Mouse (Mus musculus): ENCODE data around the gene Stk39. TPM values are rescaled to one million over a fixed set of nuclear protein-coding genes. Genes with fewer than 3 reads are reported as not detected.
"Not testable (repeated sequence)": the region's sequence is repeated elsewhere in the genome, so short reads cannot be mapped to it uniquely, and the experiment has no call there.

Stk39 gene
- total RNA-seq, 2 experiments from 2014 or later = 0.36 TPM; not detected in 1

DNA sequence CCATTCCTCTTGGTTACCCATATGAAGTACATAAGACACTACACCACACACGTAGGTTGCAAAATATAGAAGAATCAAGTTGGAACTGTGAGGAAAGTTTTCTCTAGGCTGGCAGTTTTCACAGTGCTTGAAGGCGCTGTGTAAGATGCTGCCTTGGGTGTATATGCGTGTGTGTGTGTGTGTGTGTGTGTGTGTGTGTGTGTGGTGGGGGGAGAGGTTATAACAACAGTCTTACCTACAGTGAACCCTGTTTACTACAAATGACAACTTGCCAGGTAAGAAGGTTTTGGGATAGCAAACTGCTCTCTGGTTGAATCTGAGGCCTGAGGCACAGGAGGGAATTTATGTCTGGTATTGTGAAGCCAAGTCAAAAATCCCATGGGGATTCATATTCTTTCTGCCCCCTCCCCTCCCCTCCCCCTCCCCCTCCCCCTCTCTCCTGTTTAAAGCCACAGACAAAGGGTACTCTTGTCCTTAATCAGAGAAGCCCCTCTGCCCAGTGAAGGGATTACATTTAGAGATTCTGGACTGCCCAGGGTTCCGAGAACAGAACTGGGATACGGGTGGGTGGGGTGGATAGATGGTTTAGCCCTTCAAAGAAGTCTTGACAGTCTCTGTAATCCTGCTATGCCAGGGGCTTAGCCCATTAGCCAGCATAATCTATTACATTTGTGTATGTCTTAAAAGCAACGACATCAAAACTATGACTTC is 219.9 kb downstream of the Stk39 start:
- no peak for ATAC-seq (replicated peaks; ENCODE audit: poor library complexity, severe bottlenecking)

DNA sequence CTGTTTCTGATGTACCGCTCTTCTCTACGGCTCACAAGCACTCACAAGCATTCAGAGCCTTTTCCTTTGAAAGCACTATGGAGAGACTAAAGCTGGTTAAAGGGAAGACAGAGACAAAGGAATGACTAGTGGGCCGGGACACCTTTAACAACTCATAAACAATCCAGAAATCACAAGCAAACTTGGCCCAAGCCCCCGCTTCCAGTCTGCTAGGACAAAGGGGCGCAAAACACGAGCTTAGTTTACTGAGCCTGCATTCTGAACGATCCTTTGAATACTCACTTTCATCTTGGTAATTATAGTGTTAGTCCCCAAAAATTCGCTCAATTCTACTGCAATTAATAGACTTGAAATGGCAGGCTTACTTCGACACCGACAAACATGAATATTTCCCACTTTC is 221.2 kb downstream of the Stk39 start:
- no peak for ATAC-seq (replicated peaks; ENCODE audit: poor library complexity, severe bottlenecking)

DNA sequence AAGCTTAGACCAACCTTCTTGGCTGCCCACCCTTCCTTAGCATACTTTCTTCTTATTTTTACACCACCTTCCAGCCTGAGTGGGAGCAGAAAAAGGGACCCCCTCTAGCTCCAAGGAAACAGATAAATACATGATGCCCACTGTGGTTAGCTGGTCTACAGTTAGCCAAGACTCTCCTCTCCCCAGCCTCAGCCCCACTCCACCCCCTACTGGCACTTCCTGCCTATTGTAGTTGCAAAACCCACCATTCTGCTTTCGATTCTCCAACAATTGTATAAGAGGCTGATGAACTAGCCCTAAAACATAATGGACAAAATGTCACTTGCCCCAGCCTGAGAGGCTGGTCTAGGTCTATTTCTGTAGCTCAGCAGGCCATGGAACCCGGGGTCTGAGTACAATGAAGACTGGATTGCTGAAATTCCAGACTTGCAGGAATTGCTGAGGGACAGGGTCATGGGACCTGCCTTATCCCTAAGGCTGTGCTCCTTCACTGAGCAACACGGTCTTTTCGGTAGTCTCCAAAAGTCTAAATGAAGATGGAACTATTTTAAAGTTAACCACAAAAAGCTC is 222.1 kb downstream of the Stk39 start:
- peak; percentile 95 for ATAC-seq (replicated peaks; ENCODE audit: poor library complexity, severe bottlenecking)

DNA sequence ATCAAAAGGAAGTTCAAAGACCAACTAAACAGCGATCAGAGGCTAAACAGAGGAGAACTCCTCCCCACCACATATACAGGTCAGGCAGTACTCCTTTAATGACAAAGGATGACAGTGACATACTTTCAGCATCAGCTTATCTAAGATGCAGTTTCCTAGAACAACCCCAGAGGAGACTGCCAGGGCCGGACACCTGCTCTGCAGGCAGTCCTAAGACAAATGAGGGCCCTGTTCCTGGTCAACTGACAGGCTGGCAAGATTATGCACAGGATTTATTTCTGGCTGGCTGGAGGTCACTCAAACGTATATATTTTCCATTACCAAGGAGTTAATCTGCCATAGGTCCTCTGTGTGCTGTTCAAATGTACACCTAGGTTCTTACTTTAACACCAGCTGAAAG is 225.8 kb downstream of the Stk39 start:
- ATAC-seq (replicated peaks; ENCODE audit: poor library complexity, severe bottlenecking) = no peak

DNA sequence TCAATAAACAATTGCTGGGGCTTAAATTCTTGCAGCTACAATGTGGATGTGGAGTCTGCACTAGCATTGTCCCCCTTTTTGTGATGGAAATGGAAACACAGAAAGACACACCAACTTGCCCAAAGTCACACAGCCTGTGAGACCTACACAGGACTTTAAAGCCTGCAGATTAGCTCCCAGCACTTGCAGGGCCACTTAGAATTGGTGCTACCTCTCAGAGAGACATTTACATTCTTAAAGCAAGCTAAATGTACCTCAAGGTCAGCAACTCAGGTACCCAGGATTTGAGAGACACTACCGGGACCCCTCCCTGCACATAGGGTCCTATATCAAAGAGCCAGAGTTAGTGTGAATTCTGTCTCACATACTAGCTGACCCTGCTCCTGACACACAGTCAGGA is 227.5 kb downstream of the Stk39 start:
- no peak for ATAC-seq (replicated peaks; ENCODE audit: poor library complexity, severe bottlenecking)

DNA sequence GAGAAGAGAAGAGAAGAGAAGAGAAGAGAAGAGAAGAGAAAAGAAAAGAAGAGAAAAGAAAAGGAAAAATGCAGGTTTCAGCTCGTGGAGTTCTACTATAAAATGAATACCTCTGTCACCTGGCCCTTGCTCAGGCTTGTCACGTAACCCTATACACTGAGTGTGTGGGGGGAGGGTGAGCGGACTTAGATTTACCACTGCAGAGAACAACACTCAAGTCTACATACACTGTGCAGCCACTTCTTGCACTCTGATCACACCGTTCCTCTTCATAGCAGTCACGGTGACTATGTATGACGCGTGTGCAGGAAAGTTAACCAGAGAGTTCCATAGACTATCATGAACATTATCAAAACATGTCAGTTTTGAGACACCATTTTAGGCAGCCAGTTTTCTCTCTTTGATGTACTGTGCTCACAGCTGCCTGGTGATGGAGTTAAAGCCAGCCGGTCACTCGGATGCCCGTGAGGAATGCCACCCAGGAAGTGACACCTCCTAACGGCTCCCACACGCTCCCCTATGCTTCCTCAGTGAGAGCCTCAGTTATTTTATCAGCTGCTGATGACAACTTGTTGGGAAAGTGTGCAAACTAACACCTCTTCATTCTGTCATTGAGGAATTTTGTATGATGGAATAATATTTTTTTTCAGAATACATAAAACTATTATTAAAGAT is 228.1 kb downstream of the Stk39 start:
- no peak for ATAC-seq (replicated peaks; ENCODE audit: poor library complexity, severe bottlenecking)

DNA sequence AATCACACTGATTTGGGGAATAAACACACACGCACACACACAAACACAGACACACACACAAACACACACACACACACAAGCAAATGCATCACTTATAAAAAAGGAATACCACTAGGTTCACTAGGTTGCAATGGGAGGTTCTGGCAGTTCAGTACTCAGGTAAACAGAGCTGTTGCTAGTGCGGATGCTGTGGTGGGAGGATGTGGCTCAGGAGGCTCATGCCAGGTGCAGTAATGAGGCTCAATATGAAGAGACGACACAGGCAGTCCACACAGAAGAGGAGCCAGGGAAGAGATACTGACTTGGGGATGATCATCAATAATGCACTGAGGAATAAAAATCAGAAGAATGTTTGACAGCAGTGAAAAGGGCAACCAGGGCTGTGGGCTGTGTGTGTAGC is 228.8 kb downstream of the Stk39 start:
- ATAC-seq (replicated peaks; ENCODE audit: poor library complexity, severe bottlenecking) = no peak

DNA sequence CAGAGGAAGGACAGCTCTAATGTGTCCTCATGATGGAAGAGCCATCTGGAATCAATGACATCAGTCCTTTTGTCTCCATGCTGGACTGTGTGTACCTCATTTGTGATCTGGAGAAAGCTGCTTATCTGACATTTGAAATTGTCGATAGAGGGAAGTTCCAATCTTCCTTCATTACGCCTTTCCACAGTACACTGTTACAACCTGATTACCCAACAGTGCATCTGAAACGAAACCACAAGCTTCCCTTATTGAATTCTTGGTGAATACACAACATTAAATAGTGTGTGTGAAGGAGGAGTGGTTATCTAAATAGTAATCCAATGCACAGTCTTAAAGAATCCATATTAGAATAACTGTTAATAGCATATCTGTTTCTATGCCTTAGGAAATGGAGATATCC is 230.0 kb downstream of the Stk39 start:
- ATAC-seq (replicated peaks; ENCODE audit: poor library complexity, severe bottlenecking) = peak; percentile 94

DNA sequence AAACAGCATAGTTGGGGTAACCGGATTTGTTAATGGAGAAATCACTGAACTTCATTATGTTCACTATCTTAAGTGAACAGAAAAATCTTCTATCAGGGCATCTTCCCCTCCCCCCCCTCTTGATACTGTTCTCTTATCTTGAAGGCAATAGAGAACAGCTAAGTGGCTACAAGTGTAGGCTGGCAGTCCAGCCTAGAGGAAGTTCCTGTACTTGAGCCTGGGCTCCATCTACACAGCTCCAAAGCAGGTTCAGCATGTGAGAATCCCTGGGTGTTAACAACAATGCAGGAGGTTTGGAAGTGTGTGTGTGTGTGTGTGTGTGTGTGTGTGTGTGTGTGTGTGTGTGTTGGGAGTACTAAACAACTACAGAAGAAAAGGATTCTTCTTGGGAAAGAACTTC is 230.4 kb downstream of the Stk39 start:
- peak; percentile 55 for ATAC-seq (replicated peaks; ENCODE audit: poor library complexity, severe bottlenecking)

DNA sequence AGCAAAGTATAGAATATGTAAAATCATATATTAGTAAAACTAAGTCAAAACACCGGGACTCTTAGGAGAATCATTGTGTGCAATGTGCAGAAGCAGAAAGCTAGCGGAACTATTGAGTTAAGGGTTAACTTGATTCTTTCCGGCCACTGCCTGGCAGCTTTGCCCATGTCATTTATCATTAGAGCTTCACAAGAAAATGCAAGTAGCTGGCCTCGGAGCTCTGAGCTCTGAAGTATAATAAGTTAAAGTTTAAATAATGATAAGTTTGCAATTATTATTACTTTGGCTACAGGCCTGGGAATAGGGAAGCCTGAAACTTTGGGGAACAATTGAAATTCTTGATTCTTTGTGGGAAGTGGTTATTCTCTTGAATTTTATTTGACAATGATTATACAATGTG is 232.7 kb downstream of the Stk39 start:
- ATAC-seq (replicated peaks; ENCODE audit: poor library complexity, severe bottlenecking) = not testable (repeated sequence)

DNA sequence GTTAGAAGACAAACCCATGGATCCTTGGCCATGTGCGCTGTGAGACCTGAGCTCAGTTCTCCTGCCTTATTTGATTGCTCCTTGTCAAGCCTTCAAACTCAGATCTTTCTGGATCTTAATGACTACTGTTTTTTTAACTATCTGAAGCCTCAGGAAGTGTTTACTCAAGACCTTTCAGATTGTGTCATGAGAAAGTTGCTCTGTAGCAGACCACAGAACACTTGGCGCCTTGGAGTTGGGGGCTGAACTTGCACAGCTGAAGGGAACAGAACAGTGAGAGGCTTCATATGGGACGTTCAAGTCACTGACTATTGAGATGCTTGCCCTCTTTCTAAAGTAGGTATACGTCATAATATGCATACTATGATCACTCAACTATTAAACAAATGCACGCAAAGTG is 239.1 kb downstream of the Stk39 start:
- ATAC-seq (replicated peaks; ENCODE audit: poor library complexity, severe bottlenecking) = peak; percentile 78

DNA sequence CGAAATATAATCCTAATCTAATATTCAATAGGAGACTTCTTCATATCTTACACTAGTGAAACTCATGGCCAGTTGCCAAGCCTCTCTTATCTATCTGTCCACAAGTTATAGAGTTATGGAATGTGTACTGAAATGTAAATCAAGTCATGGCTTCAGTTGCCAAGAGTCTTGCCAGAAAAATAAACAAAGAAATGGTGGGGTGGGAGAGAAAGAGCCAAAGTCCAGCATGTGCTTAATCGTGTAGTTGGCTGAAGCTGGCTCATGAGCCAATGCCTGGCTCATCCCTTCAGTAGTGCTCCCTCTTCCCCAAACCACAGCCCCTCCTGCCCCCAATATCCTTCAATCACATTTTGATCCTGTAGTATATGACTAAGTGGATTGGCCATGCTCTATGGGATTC is 242.2 kb downstream of the Stk39 start:
- ATAC-seq (replicated peaks; ENCODE audit: poor library complexity, severe bottlenecking) = no peak

DNA sequence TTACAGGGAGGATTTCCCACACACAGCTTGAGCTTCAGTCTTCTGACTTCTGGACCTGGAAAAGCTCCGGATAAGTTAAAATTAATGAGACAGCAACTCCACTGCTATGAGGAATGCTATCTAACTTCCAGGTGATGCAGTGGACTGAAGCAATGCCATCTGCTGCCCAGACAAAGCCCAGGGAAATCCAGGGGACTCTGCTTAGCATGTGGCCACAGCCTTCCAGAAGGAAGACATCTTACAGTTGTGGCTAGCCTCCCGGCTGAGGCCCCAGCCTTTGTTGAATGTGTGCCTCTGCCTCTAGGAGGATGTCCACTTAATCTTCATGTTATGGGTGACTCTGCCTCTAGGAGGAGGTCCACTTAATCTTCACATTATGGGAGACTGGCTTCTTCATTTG is 243.0 kb downstream of the Stk39 start:
- ATAC-seq (replicated peaks; ENCODE audit: poor library complexity, severe bottlenecking) = no peak

DNA sequence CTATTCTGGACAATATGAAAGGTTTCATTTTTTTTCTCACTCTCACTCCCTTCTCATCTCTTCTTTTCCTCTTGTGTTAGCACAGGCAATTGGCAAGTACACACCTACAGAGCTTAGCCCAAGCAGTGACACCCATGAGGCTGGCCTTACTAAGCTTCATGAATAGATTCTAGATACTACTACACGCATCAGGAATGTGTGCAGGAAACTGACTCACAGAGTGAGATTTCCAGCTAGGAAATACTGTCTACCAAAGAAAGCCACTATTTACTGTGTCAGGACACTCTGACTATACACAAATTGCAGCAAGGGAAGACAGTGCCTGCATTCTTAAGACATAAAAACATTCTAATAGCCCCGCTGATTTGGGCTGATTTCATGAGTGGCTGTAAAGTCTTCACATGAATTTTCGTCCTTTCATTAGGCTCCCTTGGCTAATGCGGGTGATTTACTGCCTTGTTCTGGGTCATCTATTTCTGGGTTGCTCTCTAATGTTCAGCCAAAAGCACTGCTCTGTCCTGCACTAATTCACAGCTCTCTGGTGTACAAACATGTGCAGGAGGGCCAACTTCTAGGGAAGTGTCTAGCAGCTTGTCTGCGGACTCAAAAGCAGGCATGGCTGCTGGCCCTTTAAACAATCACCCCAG is 249.7 kb downstream of the Stk39 start:
- ATAC-seq (replicated peaks; ENCODE audit: poor library complexity, severe bottlenecking) = no peak

DNA sequence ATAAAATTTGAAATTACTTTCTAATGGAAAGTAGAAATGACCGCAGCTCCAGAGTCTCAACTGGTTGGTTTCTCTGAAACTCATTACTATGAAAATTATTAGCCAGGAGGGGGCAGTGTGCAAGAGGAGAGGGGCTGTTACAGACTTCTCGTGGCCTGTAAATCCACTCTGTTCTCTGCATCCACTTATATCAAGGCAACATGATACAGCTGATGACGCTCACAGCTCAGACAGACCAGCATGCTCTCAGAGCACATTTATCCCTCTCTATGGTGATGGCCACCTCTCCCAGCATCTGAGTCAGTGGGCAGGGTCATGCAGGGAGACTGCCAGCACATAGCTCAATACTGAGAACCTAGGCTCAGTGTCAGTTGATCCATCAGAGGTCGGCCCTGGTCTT is 250.8 kb downstream of the Stk39 start:
- ATAC-seq (replicated peaks; ENCODE audit: poor library complexity, severe bottlenecking) = peak; percentile 49

DNA sequence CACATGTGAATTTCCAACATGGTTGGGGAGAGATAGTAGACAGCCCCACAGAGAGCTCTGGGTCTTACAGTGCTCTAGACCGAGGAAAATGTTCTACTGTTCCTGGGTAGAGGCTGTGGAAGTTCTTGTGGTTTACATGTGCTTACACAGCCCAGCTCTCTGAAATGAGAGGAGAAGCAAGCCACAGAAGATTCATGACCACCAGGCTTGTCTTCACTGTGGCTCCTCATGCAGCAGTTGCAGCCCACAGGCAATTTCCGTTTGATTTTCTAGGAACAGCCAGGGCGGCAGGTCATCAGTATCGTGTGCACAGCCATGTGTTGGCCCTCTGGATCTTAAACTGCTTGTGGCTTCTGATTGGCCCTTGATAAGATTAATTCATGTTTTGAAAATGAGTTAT is 252.2 kb downstream of the Stk39 start:
- ATAC-seq (replicated peaks; ENCODE audit: poor library complexity, severe bottlenecking) = peak; percentile 34

DNA sequence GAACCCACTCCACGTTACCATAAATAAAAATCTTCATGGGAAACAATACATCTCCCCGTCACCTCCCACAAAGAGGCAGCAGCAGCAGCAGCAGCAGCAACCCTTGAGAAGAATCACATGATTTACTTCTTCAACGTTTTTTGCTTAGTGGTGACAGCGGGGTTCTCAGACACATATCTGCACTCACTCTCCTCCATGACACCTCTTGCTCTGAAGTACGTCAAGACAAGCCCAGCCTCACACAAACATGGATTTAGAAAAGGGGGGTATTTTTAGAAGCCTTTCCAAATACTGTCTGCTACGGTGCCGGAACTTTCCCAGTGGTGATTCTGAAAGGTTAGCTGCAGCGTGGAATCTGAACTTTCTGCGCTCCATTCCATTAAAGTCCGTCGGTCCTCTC is 256.9 kb downstream of the Stk39 start:
- ATAC-seq (replicated peaks; ENCODE audit: poor library complexity, severe bottlenecking) = no peak

DNA sequence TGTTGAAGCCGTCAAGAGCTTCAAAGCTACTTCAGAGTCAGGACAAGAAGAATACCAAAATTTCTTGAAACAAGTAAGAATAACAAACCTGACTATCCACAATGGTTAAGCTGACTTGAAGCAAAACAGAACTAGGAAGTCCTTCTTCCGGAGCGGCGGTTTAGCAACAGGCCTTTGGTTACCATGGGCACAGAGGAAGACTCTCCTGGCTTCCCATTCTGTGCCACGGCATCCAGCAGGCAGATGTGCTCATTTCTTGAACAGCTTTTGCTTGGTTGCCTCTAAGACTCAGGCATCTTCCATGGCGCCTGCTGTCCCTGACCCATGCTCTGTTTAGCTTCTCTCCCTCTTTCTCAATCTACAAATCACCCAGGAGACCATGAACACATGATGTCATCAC is 257.7 kb downstream of the Stk39 start:
- peak; percentile 93 for ATAC-seq (replicated peaks; ENCODE audit: poor library complexity, severe bottlenecking)

DNA sequence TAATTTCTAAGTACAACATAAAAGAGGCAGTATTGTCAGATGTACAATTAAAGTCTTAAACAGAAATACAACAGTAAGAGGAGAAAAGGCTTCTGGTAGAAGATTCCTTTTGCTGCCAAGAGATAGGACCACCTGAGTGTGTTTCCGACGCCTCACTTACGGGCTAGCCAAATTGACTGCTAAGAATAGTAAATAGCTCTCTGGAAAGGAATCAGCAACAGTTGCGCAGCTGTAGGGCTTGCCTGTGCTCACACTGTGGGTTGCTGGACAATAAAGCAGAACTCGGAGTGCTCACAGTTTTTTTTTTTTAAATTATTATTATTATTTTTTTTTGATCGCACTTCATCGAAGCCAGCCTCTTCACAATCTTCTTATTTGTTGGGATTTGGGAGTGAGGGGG is 260.6 kb downstream of the Stk39 start:
- ATAC-seq (replicated peaks; ENCODE audit: poor library complexity, severe bottlenecking) = no peak

DNA sequence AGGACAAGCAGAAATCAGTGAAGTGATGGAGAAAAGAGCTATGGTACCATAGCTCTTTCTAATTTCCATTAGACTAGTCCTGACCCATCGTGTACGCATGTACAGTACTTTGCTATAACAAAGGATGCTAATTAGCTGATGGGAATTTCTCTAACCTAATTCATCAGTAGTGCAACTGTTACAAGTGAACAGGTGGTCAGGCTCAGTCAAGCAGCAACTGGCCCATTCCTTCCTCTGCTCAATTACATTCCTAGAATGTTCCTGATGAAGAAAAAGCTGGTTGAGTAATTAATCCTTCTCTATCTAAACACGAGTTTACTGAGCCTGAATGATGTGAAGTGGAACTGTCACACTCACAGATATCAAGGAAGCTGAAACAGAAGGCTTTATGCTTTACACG is 275.8 kb downstream of the Stk39 start:
- ATAC-seq (replicated peaks; ENCODE audit: poor library complexity, severe bottlenecking) = no peak

DNA sequence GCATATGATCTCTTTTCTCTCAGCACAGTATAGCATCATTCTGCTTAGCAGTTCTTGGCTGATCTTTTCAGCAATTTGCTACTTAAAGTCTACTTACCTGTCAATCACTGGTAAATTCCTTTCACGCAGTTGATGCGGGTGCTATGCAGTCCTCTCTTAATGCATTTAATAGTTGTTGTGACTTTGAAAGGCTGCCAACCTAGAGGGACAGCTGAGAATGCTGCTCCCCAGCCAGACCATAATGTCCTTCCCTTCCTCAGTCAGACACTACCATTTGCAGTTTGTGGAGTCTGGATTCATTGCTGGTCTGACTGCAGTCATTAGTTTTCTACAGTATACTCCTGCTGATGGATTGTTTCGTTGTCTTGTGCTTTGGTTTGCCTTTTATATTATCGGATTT is 277.6 kb downstream of the Stk39 start:
- no peak for ATAC-seq (replicated peaks; ENCODE audit: poor library complexity, severe bottlenecking)
